Mouse (Mus musculus): ENCODE results near the gene Utp6. TPM values are rescaled to one million over a fixed set of nuclear protein-coding genes. Genes with fewer than 3 reads are reported as not detected.

Gene Utp6
- total and polyA plus RNA-seq, 2 experiments: 4.2 to 26.6 TPM

DNA sequence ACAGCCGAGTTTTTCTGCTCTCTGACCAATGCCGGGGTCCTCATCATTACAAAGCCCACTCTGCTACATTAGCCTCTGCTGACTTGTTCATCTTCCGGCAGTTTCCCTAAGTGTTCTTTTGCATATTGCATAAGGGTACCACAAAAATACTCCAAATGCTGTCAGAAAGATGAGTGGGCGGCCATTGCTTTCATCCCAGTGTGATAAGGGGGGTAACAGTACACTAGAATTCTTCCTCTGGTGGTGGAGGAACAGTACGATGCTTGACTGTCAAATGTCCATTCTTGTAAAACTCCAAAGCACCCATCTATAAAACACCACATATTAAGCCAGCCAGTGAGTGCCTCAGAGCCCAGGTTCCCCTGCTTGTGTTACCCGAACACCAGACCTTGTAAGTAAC lies 69.9 kb downstream of the Utp6 start:
- 92% methylated on average over 6 of the region's 6 CpGs for WGBS
- H3K79me2 ChIP-seq (ENCODE audit: control insufficient read depth, insufficient read depth, low read length): no peaks in the 10 kb centered on the region
- H3K36me3 ChIP-seq (ENCODE audit: control insufficient read depth, insufficient read depth, low read length): no peaks in the 10 kb centered on the region
- H3K9ac ChIP-seq (ENCODE audit: low read depth, low read length): no peak overlapping the region
- H3K4me1 ChIP-seq (ENCODE audit: control insufficient read depth, insufficient read depth, low read length): no peaks in the 10 kb centered on the region
- no peak overlapping the region for H3K27ac ChIP-seq (replicated peaks; ENCODE audit: insufficient read depth, low read depth, low read length)
- DNase-seq (ENCODE audit: extremely low read depth, low read depth, low spot score): no peak
- H3K4me3 ChIP-seq (ENCODE audit: insufficient read depth, low read depth, low read length): no peak overlapping the region
- TF ChIP-seq CTCF (IDR thresholded peaks at IDR 0.05; ENCODE audit: low read depth, low read length) (no peak), POLR2A (IDR thresholded peaks at IDR 0.05; ENCODE audit: extremely low read depth, insufficient read depth, low read length) (no peak)
- H3K27me3 ChIP-seq (ENCODE audit: control insufficient read depth, insufficient read depth, low read length): no peaks in the 10 kb centered on the region

DNA sequence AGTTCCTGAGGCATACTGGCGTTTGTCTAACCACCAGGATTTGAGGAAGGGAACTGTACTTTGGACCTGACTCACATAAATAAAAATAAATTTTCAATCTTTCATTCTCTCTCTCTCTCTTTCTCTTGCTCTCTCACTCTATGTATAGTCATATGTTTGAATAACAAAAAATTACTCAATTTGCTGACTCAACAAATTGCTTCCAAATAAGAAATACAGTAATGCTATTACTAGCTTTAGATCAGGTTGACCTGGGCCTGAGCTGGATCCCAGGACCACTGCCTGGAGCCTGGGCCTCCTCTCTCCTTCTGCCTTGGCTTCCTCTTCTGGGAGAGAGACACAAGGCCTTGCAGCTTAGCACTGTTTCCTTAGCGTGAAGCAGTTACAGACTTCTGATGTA lies 71.4 kb downstream of the Utp6 start:
- Histone ChIP-seq H3K9ac (ENCODE audit: low read depth, low read length) (no peak overlapping the region), H3K4me1 (ENCODE audit: control insufficient read depth, insufficient read depth, low read length) (peaks cover 4% of the 10 kb centered on the region; the same call in 1 of the 2 replicates), H3K27ac (replicated peaks; ENCODE audit: insufficient read depth, low read depth, low read length) (no peak overlapping the region), H3K27me3 (ENCODE audit: control insufficient read depth, insufficient read depth, low read length) (no peaks in the 10 kb centered on the region), H3K36me3 (ENCODE audit: control insufficient read depth, insufficient read depth, low read length) (no peaks in the 10 kb centered on the region), H3K79me2 (ENCODE audit: control insufficient read depth, insufficient read depth, low read length) (no peaks in the 10 kb centered on the region), H3K4me3 (ENCODE audit: insufficient read depth, low read depth, low read length) (no peak overlapping the region)
- DNase-seq (ENCODE audit: extremely low read depth, low read depth, low spot score): no peak
- no peak for TF ChIP-seq CTCF (IDR thresholded peaks at IDR 0.05; ENCODE audit: low read depth, low read length)
- no peak for TF ChIP-seq POLR2A (IDR thresholded peaks at IDR 0.05; ENCODE audit: extremely low read depth, insufficient read depth, low read length)
- 93% methylated on average over 2 of the region's 2 CpGs for WGBS

DNA sequence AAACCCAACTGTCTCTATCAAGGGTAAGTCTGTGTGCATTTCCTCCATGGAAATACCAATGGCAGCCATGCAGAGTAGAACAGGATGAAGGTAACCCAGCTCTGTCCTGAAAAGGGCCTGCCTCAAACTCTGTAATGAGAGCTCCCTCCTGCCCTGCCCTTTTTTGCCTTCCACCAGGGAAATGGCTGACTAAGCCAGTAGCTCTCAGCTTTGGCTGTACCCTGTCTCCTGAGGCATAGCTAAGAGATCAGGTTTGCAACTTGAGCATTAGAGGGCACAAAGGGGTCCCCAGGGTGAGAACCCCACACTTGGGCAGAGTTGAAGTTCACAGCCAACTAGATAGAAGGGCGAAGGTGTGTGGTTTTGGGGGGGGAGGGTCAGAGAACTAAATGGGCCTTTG lies 75.2 kb downstream of the Utp6 start:
- H3K79me2 ChIP-seq (ENCODE audit: control insufficient read depth, insufficient read depth, low read length): no peaks in the 10 kb centered on the region
- no peaks in the 10 kb centered on the region for H3K27me3 ChIP-seq (ENCODE audit: control insufficient read depth, insufficient read depth, low read length)
- no peaks in the 10 kb centered on the region for H3K36me3 ChIP-seq (ENCODE audit: control insufficient read depth, insufficient read depth, low read length)
- DNase-seq (ENCODE audit: extremely low read depth, low read depth, low spot score): no peak
- H3K9ac ChIP-seq (ENCODE audit: low read depth, low read length): no peak overlapping the region
- 100% methylated on average over 1 of the region's 1 CpGs for WGBS
- peaks cover 6% of the 10 kb centered on the region; the same call in 1 of the 2 replicates for H3K4me1 ChIP-seq (ENCODE audit: control insufficient read depth, insufficient read depth, low read length)
- H3K27ac ChIP-seq (replicated peaks; ENCODE audit: insufficient read depth, low read depth, low read length): no peak overlapping the region
- H3K4me3 ChIP-seq (ENCODE audit: insufficient read depth, low read depth, low read length): no peak overlapping the region
- TF ChIP-seq POLR2A (IDR thresholded peaks at IDR 0.05; ENCODE audit: extremely low read depth, insufficient read depth, low read length) (no peak), CTCF (IDR thresholded peaks at IDR 0.05; ENCODE audit: low read depth, low read length) (no peak)

DNA sequence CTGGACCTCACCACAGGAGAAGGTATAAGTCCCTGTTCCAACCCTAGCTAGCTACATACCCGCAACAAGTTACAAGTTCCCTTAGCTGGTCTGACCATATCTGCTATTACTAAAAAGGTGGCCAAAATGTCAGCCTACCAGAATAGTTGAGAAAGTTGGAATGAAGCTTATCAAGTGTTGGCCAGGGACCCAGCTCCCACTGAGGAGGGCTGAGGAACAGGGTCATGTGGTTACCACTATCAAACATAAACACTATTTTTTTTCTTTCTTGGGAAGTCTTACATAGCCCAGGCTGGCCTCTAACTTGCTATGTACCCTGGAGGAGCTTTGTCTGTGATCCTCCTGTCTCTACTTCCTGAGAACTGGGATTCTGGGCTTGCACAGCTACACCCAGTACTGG lies 75.8 kb downstream of the Utp6 start:
- H3K4me1 ChIP-seq (ENCODE audit: control insufficient read depth, insufficient read depth, low read length): peaks cover 6% of the 10 kb centered on the region; the same call in 1 of the 2 replicates
- H3K9ac ChIP-seq (ENCODE audit: low read depth, low read length): no peak overlapping the region
- no peak for DNase-seq (ENCODE audit: extremely low read depth, low read depth, low spot score)
- 0 out of 2 replicates have a peak overlapping the region, but pooled peaks have one; percentile 3 for H3K27ac ChIP-seq (replicated peaks; ENCODE audit: insufficient read depth, low read depth, low read length)
- TF ChIP-seq POLR2A (IDR thresholded peaks at IDR 0.05; ENCODE audit: extremely low read depth, insufficient read depth, low read length): no peak
- TF ChIP-seq CTCF (IDR thresholded peaks at IDR 0.05; ENCODE audit: low read depth, low read length): no peak
- no peak overlapping the region for H3K4me3 ChIP-seq (ENCODE audit: insufficient read depth, low read depth, low read length)
- WGBS: 77% methylated on average over 1 of the region's 1 CpGs
- no peaks in the 10 kb centered on the region for H3K27me3 ChIP-seq (ENCODE audit: control insufficient read depth, insufficient read depth, low read length)
- H3K79me2 ChIP-seq (ENCODE audit: control insufficient read depth, insufficient read depth, low read length): no peaks in the 10 kb centered on the region
- H3K36me3 ChIP-seq (ENCODE audit: control insufficient read depth, insufficient read depth, low read length): no peaks in the 10 kb centered on the region

DNA sequence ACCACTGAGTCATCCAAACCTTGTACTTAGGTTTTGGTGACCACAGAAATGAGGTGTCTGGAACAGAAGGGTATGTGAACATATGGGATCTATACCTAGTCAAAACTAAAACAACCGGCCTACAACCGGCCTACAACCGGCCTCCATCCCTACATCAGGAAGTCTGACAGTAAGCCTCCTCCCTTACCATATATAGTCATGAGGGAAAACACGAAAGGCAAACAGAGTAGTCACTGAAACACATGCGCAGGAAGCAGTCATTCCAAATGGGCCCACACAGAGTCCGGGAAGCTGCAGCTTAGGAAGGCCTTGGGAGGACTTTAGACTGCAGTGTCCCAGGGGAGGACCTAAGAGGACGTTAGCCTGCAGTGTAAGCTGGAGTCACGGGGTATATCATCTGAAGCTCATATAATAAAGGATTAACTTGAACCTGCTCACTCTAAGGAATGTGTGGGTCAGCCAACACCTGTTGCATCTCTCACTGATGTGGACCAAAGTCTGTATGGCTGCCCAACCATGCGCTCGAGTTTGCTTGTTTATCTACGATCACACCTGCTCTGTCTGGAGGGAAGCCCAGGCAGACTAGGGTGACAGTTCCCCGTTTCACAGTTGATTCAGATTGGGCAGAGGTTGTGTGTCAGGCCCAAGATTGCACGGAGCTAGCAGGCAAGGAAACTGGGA lies 76.3 kb downstream of the Utp6 start:
- no peak for TF ChIP-seq CTCF (IDR thresholded peaks at IDR 0.05; ENCODE audit: low read depth, low read length)
- Histone ChIP-seq H3K79me2 (ENCODE audit: control insufficient read depth, insufficient read depth, low read length) (no peaks in the 10 kb centered on the region), H3K27ac (replicated peaks; ENCODE audit: insufficient read depth, low read depth, low read length) (peak overlapping the region; percentile 3; the same call in 1 of the 2 replicates), H3K4me1 (ENCODE audit: control insufficient read depth, insufficient read depth, low read length) (peaks cover 6% of the 10 kb centered on the region; the same call in 1 of the 2 replicates), H3K9ac (ENCODE audit: low read depth, low read length) (no peak overlapping the region), H3K36me3 (ENCODE audit: control insufficient read depth, insufficient read depth, low read length) (no peaks in the 10 kb centered on the region), H3K27me3 (ENCODE audit: control insufficient read depth, insufficient read depth, low read length) (no peaks in the 10 kb centered on the region), H3K4me3 (ENCODE audit: insufficient read depth, low read depth, low read length) (no peak overlapping the region)
- 37% methylated on average over 13 of the region's 13 CpGs for WGBS
- DNase-seq (ENCODE audit: extremely low read depth, low read depth, low spot score): peak; percentile 87

DNA sequence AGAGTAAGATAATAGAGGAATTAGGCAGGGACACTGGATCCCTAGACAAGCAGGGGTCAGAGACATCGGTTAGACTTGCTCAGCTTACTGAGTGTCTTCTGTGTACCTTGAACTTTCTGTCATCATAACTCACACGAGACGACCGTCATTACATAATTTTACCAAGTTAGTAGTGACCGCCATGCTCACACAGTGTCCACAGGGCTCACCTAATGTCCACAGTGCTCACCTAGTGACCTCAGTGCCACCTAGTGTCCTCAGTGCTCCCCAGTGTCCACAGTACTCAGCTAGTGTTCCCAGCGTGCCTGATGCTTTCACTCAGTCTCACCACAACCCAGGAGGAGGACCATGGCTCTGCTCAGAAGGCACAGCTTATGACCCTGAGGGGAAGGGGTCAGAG lies 77.4 kb downstream of the Utp6 start:
- Histone ChIP-seq H3K27ac (replicated peaks; ENCODE audit: insufficient read depth, low read depth, low read length) (no peak overlapping the region), H3K9ac (ENCODE audit: low read depth, low read length) (no peak overlapping the region), H3K4me1 (ENCODE audit: control insufficient read depth, insufficient read depth, low read length) (peaks cover 6% of the 10 kb centered on the region; the same call in 1 of the 2 replicates), H3K27me3 (ENCODE audit: control insufficient read depth, insufficient read depth, low read length) (no peaks in the 10 kb centered on the region), H3K36me3 (ENCODE audit: control insufficient read depth, insufficient read depth, low read length) (no peaks in the 10 kb centered on the region), H3K79me2 (ENCODE audit: control insufficient read depth, insufficient read depth, low read length) (no peaks in the 10 kb centered on the region), H3K4me3 (ENCODE audit: insufficient read depth, low read depth, low read length) (no peak overlapping the region)
- TF ChIP-seq CTCF (IDR thresholded peaks at IDR 0.05; ENCODE audit: low read depth, low read length): peak; percentile 53
- TF ChIP-seq POLR2A (IDR thresholded peaks at IDR 0.05; ENCODE audit: extremely low read depth, insufficient read depth, low read length): no peak
- 29% methylated on average over 6 of the region's 6 CpGs for WGBS
- DNase-seq (ENCODE audit: extremely low read depth, low read depth, low spot score): peak; percentile 91

Other genes starting within 250 kb of the Utp6 start
- 14.5 and 17.1 TPM in 2 replicates for gene Suz12, start 30.7 kb upstream of the Utp6 start, total RNA-seq (2014; rRNA removed)
- gene Suz12, start 30.7 kb upstream of the Utp6 start, polyA plus RNA-seq (2012; rRNA removed): 2.5 and 2.7 TPM in 2 replicates
- gene Crlf3, start 118.6 kb upstream of the Utp6 start, total RNA-seq (2014; rRNA removed): 10.4 and 12.1 TPM in 2 replicates
- gene Crlf3, start 118.6 kb upstream of the Utp6 start, polyA plus RNA-seq (2012; rRNA removed): 3.0 and 4.1 TPM in 2 replicates
- gene Atad5, start 127.0 kb upstream of the Utp6 start, total RNA-seq (2014; rRNA removed): 1.1 TPM in 2 replicates
- 0.12 and 0.15 TPM in 2 replicates for gene Atad5, start 127.0 kb upstream of the Utp6 start, polyA plus RNA-seq (2012; rRNA removed)
- 20.5 and 21.6 TPM in 2 replicates for gene Tefm, start 179.8 kb upstream of the Utp6 start, total RNA-seq (2014; rRNA removed)
- 5.0 and 5.3 TPM in 2 replicates for gene Tefm, start 179.8 kb upstream of the Utp6 start, polyA plus RNA-seq (2012; rRNA removed)
- 32.1 and 33.4 TPM in 2 replicates for gene Adap2, start 191.7 kb upstream of the Utp6 start, total RNA-seq (2014; rRNA removed)
- gene Adap2, start 191.7 kb upstream of the Utp6 start, polyA plus RNA-seq (2012; rRNA removed): 23.6 and 27.3 TPM in 2 replicates
- 6.1 and 6.6 TPM in 2 replicates for gene Rnf135, start 221.5 kb upstream of the Utp6 start, total RNA-seq (2014; rRNA removed)
- 9.4 and 11.0 TPM in 2 replicates for gene Rnf135, start 221.5 kb upstream of the Utp6 start, polyA plus RNA-seq (2012; rRNA removed)
- 32.1 and 37.1 TPM in 2 replicates for gene Rhot1, start 246.6 kb upstream of the Utp6 start, total RNA-seq (2014; rRNA removed)
- 8.4 and 8.9 TPM in 2 replicates for gene Rhot1, start 246.6 kb upstream of the Utp6 start, polyA plus RNA-seq (2012; rRNA removed)

Data from liver, adult 2 months (tissue).